Mouse (Mus musculus) ES-Bruce4 (cell line): ENCODE measurements around the gene Ergic1.

Source experiments
- CTCF ChIP-seq: IDR thresholded peaks from one replicate; pipeline ENCODE4 v1.8.1; 2011; ENCODE audit warnings: low read depth, low read length
- EP300 ChIP-seq: IDR thresholded peaks from 2 replicates; pipeline ENCODE4 v1.6.1; 2011; ENCODE audit warnings: low read depth, low read length; ENCODE audit not compliant: insufficient read depth

GRCm38 (mm10) chr17:26650451-26651363 is 89.4 kb downstream of the Ergic1 start:
- TF ChIP-seq EP300 (no peak), CTCF (no peak)
